Mouse (Mus musculus): ENCODE measurements around the gene Jakmip3. TPM values are rescaled to one million over a fixed set of nuclear protein-coding genes. Genes with fewer than 3 reads are reported as not detected.

Jakmip3 gene
- polyA plus RNA-seq, 2 experiments = 0.01 TPM; not detected in 1

DNA sequence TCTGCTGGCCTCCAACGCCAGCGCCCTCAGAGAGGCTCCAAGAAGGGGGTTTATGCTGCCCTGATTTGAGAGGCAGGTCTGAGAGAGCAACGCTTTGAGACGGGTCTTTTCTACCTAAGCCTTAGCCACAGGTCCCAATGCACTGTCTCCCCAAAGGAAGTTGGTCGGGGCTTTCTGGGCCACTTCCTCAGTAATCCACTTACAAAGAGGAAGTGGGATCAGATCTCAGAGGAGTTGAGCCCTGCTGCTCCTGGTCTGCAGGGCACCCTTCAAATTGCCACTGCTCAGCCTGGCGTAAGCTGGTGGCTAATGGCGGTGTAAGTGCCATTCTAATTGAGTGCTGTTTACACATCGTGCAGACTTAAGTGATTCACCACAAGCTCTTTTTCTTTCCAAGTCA, 191.0 kb downstream of the Jakmip3 start:
- ATAC-seq (ENCODE audit: insufficient read depth) (no peak), DNase-seq (ENCODE audit: low read depth in 3 of 3, low spot score in 3 of 3) (no peak)
- Histone ChIP-seq H3K27ac (no peak overlapping the region), H3K9me3 (ENCODE audit: control insufficient read depth, low read length) (no peaks in the 10 kb centered on the region), H3K4me3 (ENCODE audit: insufficient read depth in 1 of 2, low read depth in 2 of 2, low read length in 2 of 2) (no peak overlapping the region), H3K4me2 (ENCODE audit: low read depth) (no peak overlapping the region), H3K36me3 (replicated peaks; ENCODE audit: control insufficient read depth, insufficient read depth, low read depth) (no peaks in the 10 kb centered on the region), H3K9ac (replicated peaks) (no peak overlapping the region), H3K4me1 (replicated peaks; ENCODE audit: control insufficient read depth in 2 of 2, insufficient read depth in 2 of 2, low read length in 1 of 2) (no peaks in the 10 kb centered on the region), H3K27me3 (ENCODE audit: control insufficient read depth, insufficient read depth, low read length) (no peaks in the 10 kb centered on the region)
- WGBS (ENCODE audit: insufficient replicate concordance) = 29% methylated on average over 8 of the region's 8 CpGs
- TF ChIP-seq EP300 (IDR thresholded peaks at IDR 0.05; ENCODE audit: low read depth) = no peak
- no peak for TF ChIP-seq CTCF (IDR thresholded peaks at IDR 0.05; ENCODE audit: low read depth)

DNA sequence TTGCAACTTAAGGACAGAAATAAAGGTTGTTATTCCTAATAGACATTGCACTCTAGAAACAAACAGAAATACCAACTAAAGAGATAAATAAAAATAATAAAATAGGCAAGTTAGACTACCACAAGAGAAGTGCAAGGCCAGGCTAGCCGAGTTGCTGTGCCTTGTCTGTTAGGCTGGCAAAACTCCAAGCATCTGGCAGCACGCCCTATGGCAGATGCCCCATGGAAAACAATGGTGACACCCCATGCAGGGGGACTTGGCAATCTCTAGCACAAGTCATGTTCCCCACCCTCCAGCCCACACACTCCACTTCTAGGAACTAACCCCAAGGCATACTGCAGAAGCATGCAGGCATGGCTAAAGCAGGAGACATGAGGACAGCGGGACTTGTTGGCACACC, 192.9 kb downstream of the Jakmip3 start:
- no peak for TF ChIP-seq CTCF (IDR thresholded peaks at IDR 0.05; ENCODE audit: low read depth)
- no peak for TF ChIP-seq EP300 (IDR thresholded peaks at IDR 0.05; ENCODE audit: low read depth)
- no peak overlapping the region for H3K4me3 ChIP-seq (ENCODE audit: insufficient read depth in 1 of 2, low read depth in 2 of 2, low read length in 2 of 2)
- H3K36me3 ChIP-seq (replicated peaks; ENCODE audit: control insufficient read depth, insufficient read depth, low read depth) = no peaks in the 10 kb centered on the region
- H3K27me3 ChIP-seq (ENCODE audit: control insufficient read depth, insufficient read depth, low read length) = no peaks in the 10 kb centered on the region
- DNase-seq (ENCODE audit: low read depth in 3 of 3, low spot score in 3 of 3) (no peak), ATAC-seq (ENCODE audit: insufficient read depth) (no peak)
- no peaks in the 10 kb centered on the region for H3K4me1 ChIP-seq (replicated peaks; ENCODE audit: control insufficient read depth in 2 of 2, insufficient read depth in 2 of 2, low read length in 1 of 2)
- WGBS (ENCODE audit: insufficient replicate concordance) = 66% methylated on average over 3 of the region's 3 CpGs
- no peak overlapping the region for H3K4me2 ChIP-seq (ENCODE audit: low read depth)
- H3K9me3 ChIP-seq (ENCODE audit: control insufficient read depth, low read length) = no peaks in the 10 kb centered on the region
- no peak overlapping the region for H3K27ac ChIP-seq
- H3K9ac ChIP-seq (replicated peaks) = no peak overlapping the region

Other genes starting within 250 kb of the Jakmip3 start
- 9.2 and 13.9 TPM in 2 replicates for gene Ppp2r2d, start 94.7 kb upstream of the Jakmip3 start, polyA plus RNA-seq (2012; rRNA removed)
- gene Ppp2r2d, start 94.7 kb upstream of the Jakmip3 start, polyA plus RNA-seq (2014; fragmentation: Nextera tagmentation; extraction: Ambion mirVana) = 14.2 and 18.3 TPM in 2 replicates
- gene Mapk1ip1, start 94.5 kb upstream of the Jakmip3 start, polyA plus RNA-seq (2012; rRNA removed) = 6.3 and 7.0 TPM in 2 replicates
- 1.9 and 2.3 TPM in 2 replicates for gene Mapk1ip1, start 94.5 kb upstream of the Jakmip3 start, polyA plus RNA-seq (2014; fragmentation: Nextera tagmentation; extraction: Ambion mirVana)
- 15.0 and 18.7 TPM in 2 replicates for gene Bnip3, start 31.2 kb upstream of the Jakmip3 start, polyA plus RNA-seq (2012; rRNA removed)
- gene Bnip3, start 31.2 kb upstream of the Jakmip3 start, polyA plus RNA-seq (2014; fragmentation: Nextera tagmentation; extraction: Ambion mirVana) = 63.0 and 77.1 TPM in 2 replicates
- gene Dpysl4, start 145.3 kb downstream of the Jakmip3 start, polyA plus RNA-seq (2012; rRNA removed) = 0.10 and 0.18 TPM in 2 replicates
- 0.08 and 0.15 TPM in 2 replicates for gene Dpysl4, start 145.3 kb downstream of the Jakmip3 start, polyA plus RNA-seq (2014; fragmentation: Nextera tagmentation; extraction: Ambion mirVana)

Data from liver, embryonic 14.5 days (tissue).